Mouse (Mus musculus): Measurements from ENCODE around the gene Tmem11.

DNA sequence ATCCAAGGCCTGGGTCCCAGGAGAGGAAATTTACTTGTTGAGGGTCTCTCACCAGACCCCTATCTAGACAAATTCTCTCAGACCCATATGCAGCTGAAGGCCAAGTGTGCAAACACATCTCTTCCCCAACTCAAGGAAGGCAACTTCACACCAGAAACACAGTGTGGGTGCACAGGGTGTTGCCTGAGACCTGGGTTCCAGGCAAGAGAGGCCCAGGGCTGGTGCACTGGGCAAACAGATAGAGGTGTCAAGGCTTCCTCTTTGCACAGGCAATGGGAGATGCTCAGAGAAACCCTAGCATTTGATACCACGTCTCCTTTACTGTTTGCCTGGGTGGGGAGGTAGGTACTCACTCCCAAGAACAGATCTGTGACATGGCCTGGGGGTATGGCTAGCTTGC, 45.9 kb upstream of the Tmem11 start:
- TF ChIP-seq POLR2A (IDR thresholded peaks at IDR 0.05; ENCODE audit: control insufficient read depth, low read depth, low read length) (no peak), CTCF (IDR thresholded peaks at IDR 0.05; ENCODE audit: control insufficient read depth, insufficient read depth, insufficient replicate concordance, low read depth, low read length) (no peak)
